Mouse (Mus musculus): Measurements from ENCODE around the gene Ammecr1. TPM values are rescaled to one million over a fixed set of nuclear protein-coding genes. Genes with fewer than 3 reads are reported as not detected.

Ammecr1 gene
- polyA plus RNA-seq, 1 experiment from 2014 or later: 25.4 TPM

GRCm38 (mm10) chrX:142914208-142914607, 52.3 kb downstream of the Ammecr1 start:
- Histone ChIP-seq H3K9ac (ENCODE audit: low read length) (no peak overlapping the region), H3K27ac (replicated peaks in 1 of 2; ENCODE audit: control insufficient read depth in 1 of 2, insufficient read depth in 1 of 2, low read depth in 2 of 2, low read length in 2 of 2) (no peak overlapping the region), H3K9me3 (ENCODE audit: control insufficient read depth, low read length) (no peaks in the 10 kb centered on the region; the same call in 1 of the 2 replicates), H3K36me3 (ENCODE audit: control insufficient read depth, insufficient read depth, low read length) (no peaks in the 10 kb centered on the region), H3K4me3 (ENCODE audit: control insufficient read depth in 1 of 2, insufficient read depth in 1 of 2, low read depth in 1 of 2, low read length in 2 of 2) (no peak overlapping the region), H3K4me1 (ENCODE audit: control insufficient read depth in 2 of 2, insufficient read depth in 2 of 2, low read length in 2 of 2) (peaks cover 0 to 7% of the 10 kb centered on the region in 2 experiments; a peak in 1 of 4 replicates), H3K4me2 (ENCODE audit: low read length) (no peak overlapping the region), H3K27me3 (ENCODE audit: control insufficient read depth, insufficient read depth, low read length) (no peaks in the 10 kb centered on the region)
- ATAC-seq (ENCODE audit: insufficient number of reproducible peaks, insufficient read depth, low FRiP score, low read depth): no peak

- Histone ChIP-seq H3K9me3 (ENCODE audit: control insufficient read depth, low read length) (no peaks in the 10 kb centered on the region), H3K27me3 (ENCODE audit: control insufficient read depth, insufficient read depth, low read length) (no peaks in the 10 kb centered on the region), H3K9ac (ENCODE audit: low read length) (no peak overlapping the region), H3K27ac (replicated peaks in 1 of 2; ENCODE audit: control insufficient read depth in 1 of 2, insufficient read depth in 1 of 2, low read depth in 2 of 2, low read length in 2 of 2) (no peak overlapping the region), H3K36me3 (ENCODE audit: control insufficient read depth, insufficient read depth, low read length) (no peaks in the 10 kb centered on the region), H3K4me2 (ENCODE audit: low read length) (no peak overlapping the region), H3K4me3 (ENCODE audit: control insufficient read depth in 1 of 2, insufficient read depth in 1 of 2, low read depth in 1 of 2, low read length in 2 of 2) (no peak overlapping the region), H3K4me1 (ENCODE audit: control insufficient read depth in 2 of 2, insufficient read depth in 2 of 2, low read length in 2 of 2) (no peaks in the 10 kb centered on the region)
- ATAC-seq (ENCODE audit: insufficient number of reproducible peaks, insufficient read depth, low FRiP score, low read depth): no peak
- 84% methylated on average over 8 of the region's 8 CpGs for WGBS
Measured at GRCm38 (mm10) chrX:142903854-142904253, 62.7 kb downstream of the Ammecr1 start.

- Histone ChIP-seq H3K9ac (ENCODE audit: low read length) (no peak overlapping the region), H3K36me3 (ENCODE audit: control insufficient read depth, insufficient read depth, low read length) (no peaks in the 10 kb centered on the region), H3K4me3 (ENCODE audit: control insufficient read depth in 1 of 2, insufficient read depth in 1 of 2, low read depth in 1 of 2, low read length in 2 of 2) (no peak overlapping the region), H3K9me3 (ENCODE audit: control insufficient read depth, low read length) (no peaks in the 10 kb centered on the region), H3K27me3 (ENCODE audit: control insufficient read depth, insufficient read depth, low read length) (no peaks in the 10 kb centered on the region), H3K4me2 (ENCODE audit: low read length) (no peak overlapping the region), H3K27ac (replicated peaks in 1 of 2; ENCODE audit: control insufficient read depth in 1 of 2, insufficient read depth in 1 of 2, low read depth in 2 of 2, low read length in 2 of 2) (no peak overlapping the region), H3K4me1 (ENCODE audit: control insufficient read depth in 2 of 2, insufficient read depth in 2 of 2, low read length in 2 of 2) (no peaks in the 10 kb centered on the region)
- no peak for ATAC-seq (ENCODE audit: insufficient number of reproducible peaks, insufficient read depth, low FRiP score, low read depth)
- 73% methylated on average over 2 of the region's 2 CpGs for WGBS
Measured at GRCm38 (mm10) chrX:142902599-142902998, 63.9 kb downstream of the Ammecr1 start.

GRCm38 (mm10) chrX:142901915-142902314, 64.6 kb downstream of the Ammecr1 start:
- Histone ChIP-seq H3K4me3 (ENCODE audit: control insufficient read depth in 1 of 2, insufficient read depth in 1 of 2, low read depth in 1 of 2, low read length in 2 of 2) (no peak overlapping the region), H3K27ac (replicated peaks in 1 of 2; ENCODE audit: control insufficient read depth in 1 of 2, insufficient read depth in 1 of 2, low read depth in 2 of 2, low read length in 2 of 2) (no peak overlapping the region), H3K9ac (ENCODE audit: low read length) (no peak overlapping the region), H3K4me1 (ENCODE audit: control insufficient read depth in 2 of 2, insufficient read depth in 2 of 2, low read length in 2 of 2) (no peaks in the 10 kb centered on the region), H3K36me3 (ENCODE audit: control insufficient read depth, insufficient read depth, low read length) (no peaks in the 10 kb centered on the region), H3K4me2 (ENCODE audit: low read length) (no peak overlapping the region), H3K9me3 (ENCODE audit: control insufficient read depth, low read length) (no peaks in the 10 kb centered on the region), H3K27me3 (ENCODE audit: control insufficient read depth, insufficient read depth, low read length) (no peaks in the 10 kb centered on the region)
- ATAC-seq (ENCODE audit: insufficient number of reproducible peaks, insufficient read depth, low FRiP score, low read depth): no peak
- 84% methylated on average over 4 of the region's 4 CpGs for WGBS

- no peaks in the 10 kb centered on the region for H3K27me3 ChIP-seq (ENCODE audit: control insufficient read depth, insufficient read depth, low read length)
- no peaks in the 10 kb centered on the region for H3K9me3 ChIP-seq (ENCODE audit: control insufficient read depth, low read length)
- no peak for ATAC-seq (ENCODE audit: insufficient number of reproducible peaks, insufficient read depth, low FRiP score, low read depth)
- no peak overlapping the region for H3K9ac ChIP-seq (ENCODE audit: low read length)
- H3K36me3 ChIP-seq (ENCODE audit: control insufficient read depth, insufficient read depth, low read length): no peaks in the 10 kb centered on the region
- WGBS: 73% methylated on average over 9 of the region's 9 CpGs
- no peaks in the 10 kb centered on the region for H3K4me1 ChIP-seq (ENCODE audit: control insufficient read depth in 2 of 2, insufficient read depth in 2 of 2, low read length in 2 of 2)
- H3K27ac ChIP-seq (replicated peaks in 1 of 2; ENCODE audit: control insufficient read depth in 1 of 2, insufficient read depth in 1 of 2, low read depth in 2 of 2, low read length in 2 of 2): no peak overlapping the region
- no peak overlapping the region for H3K4me2 ChIP-seq (ENCODE audit: low read length)
- no peak overlapping the region for H3K4me3 ChIP-seq (ENCODE audit: control insufficient read depth in 1 of 2, insufficient read depth in 1 of 2, low read depth in 1 of 2, low read length in 2 of 2)
Measured at GRCm38 (mm10) chrX:142898295-142898887, 68.1 kb downstream of the Ammecr1 start.

- Histone ChIP-seq H3K4me3 (ENCODE audit: control insufficient read depth in 1 of 2, insufficient read depth in 1 of 2, low read depth in 1 of 2, low read length in 2 of 2) (no peak overlapping the region), H3K4me1 (ENCODE audit: control insufficient read depth in 2 of 2, insufficient read depth in 2 of 2, low read length in 2 of 2) (no peaks in the 10 kb centered on the region), H3K27me3 (ENCODE audit: control insufficient read depth, insufficient read depth, low read length) (no peaks in the 10 kb centered on the region), H3K36me3 (ENCODE audit: control insufficient read depth, insufficient read depth, low read length) (no peaks in the 10 kb centered on the region), H3K9ac (ENCODE audit: low read length) (no peak overlapping the region), H3K4me2 (ENCODE audit: low read length) (no peak overlapping the region), H3K27ac (replicated peaks in 1 of 2; ENCODE audit: control insufficient read depth in 1 of 2, insufficient read depth in 1 of 2, low read depth in 2 of 2, low read length in 2 of 2) (no peak overlapping the region), H3K9me3 (ENCODE audit: control insufficient read depth, low read length) (no peaks in the 10 kb centered on the region)
- no peak for ATAC-seq (ENCODE audit: insufficient number of reproducible peaks, insufficient read depth, low FRiP score, low read depth)
- WGBS: 78% methylated on average over 6 of the region's 6 CpGs
Measured at GRCm38 (mm10) chrX:142897477-142898000, 69.0 kb downstream of the Ammecr1 start.

- Histone ChIP-seq H3K36me3 (ENCODE audit: control insufficient read depth, insufficient read depth, low read length) (no peaks in the 10 kb centered on the region), H3K27ac (replicated peaks in 1 of 2; ENCODE audit: control insufficient read depth in 1 of 2, insufficient read depth in 1 of 2, low read depth in 2 of 2, low read length in 2 of 2) (no peak overlapping the region), H3K4me1 (ENCODE audit: control insufficient read depth in 2 of 2, insufficient read depth in 2 of 2, low read length in 2 of 2) (no peaks in the 10 kb centered on the region), H3K4me2 (ENCODE audit: low read length) (no peak overlapping the region), H3K27me3 (ENCODE audit: control insufficient read depth, insufficient read depth, low read length) (no peaks in the 10 kb centered on the region), H3K9ac (ENCODE audit: low read length) (no peak overlapping the region), H3K9me3 (ENCODE audit: control insufficient read depth, low read length) (no peaks in the 10 kb centered on the region), H3K4me3 (ENCODE audit: control insufficient read depth in 1 of 2, insufficient read depth in 1 of 2, low read depth in 1 of 2, low read length in 2 of 2) (no peak overlapping the region)
- 79% methylated on average over 2 of the region's 2 CpGs for WGBS
- ATAC-seq (ENCODE audit: insufficient number of reproducible peaks, insufficient read depth, low FRiP score, low read depth): no peak
Measured at GRCm38 (mm10) chrX:142895316-142895715, 71.2 kb downstream of the Ammecr1 start.

- Histone ChIP-seq H3K9me3 (ENCODE audit: control insufficient read depth, low read length) (no peaks in the 10 kb centered on the region), H3K4me3 (ENCODE audit: control insufficient read depth in 1 of 2, insufficient read depth in 1 of 2, low read depth in 1 of 2, low read length in 2 of 2) (no peak overlapping the region), H3K9ac (ENCODE audit: low read length) (no peak overlapping the region), H3K27ac (replicated peaks in 1 of 2; ENCODE audit: control insufficient read depth in 1 of 2, insufficient read depth in 1 of 2, low read depth in 2 of 2, low read length in 2 of 2) (no peak overlapping the region), H3K36me3 (ENCODE audit: control insufficient read depth, insufficient read depth, low read length) (no peaks in the 10 kb centered on the region), H3K4me1 (ENCODE audit: control insufficient read depth in 2 of 2, insufficient read depth in 2 of 2, low read length in 2 of 2) (no peaks in the 10 kb centered on the region), H3K27me3 (ENCODE audit: control insufficient read depth, insufficient read depth, low read length) (no peaks in the 10 kb centered on the region), H3K4me2 (ENCODE audit: low read length) (no peak overlapping the region)
- WGBS: 73% methylated on average over 7 of the region's 7 CpGs
- no peak for ATAC-seq (ENCODE audit: insufficient number of reproducible peaks, insufficient read depth, low FRiP score, low read depth)
Measured at GRCm38 (mm10) chrX:142885962-142886361, 80.6 kb downstream of the Ammecr1 start.
